Comparison of ENCODE assay signal across 10 mouse cellular contexts in the genomic region with DNA sequence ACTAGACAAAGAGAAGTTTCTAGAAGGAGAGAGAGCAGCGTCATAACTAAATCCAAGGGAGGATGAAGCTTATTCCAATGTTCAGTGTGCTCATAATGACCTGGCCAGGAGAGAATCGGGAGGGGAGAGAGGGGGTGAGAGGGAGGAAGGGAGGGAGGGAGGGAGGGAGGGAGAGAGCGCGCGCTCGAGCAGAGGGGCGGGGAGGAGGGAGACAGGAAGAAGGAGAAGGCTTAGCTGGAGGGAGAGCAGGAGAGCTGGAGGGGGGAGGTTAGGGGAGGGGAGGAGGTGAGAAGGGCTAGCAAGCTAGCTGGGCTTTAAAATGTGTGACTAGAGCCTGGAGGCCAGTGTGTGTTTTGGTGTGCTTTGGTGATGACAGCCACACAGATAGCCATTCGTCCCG. TPM values are rescaled to one million over a fixed set of nuclear protein-coding genes. Genes with fewer than 3 reads are reported as not detected.
DNase-seq lines count a peak whose midpoint lies in the region; ATAC-seq and TF ChIP-seq lines count a peak whose summit lies in the region.
"Had no signal": no experiment of that assay in that cellular context is flagged by ENCODE, and none has a peak within 500 bp of the region (broad histone marks: within the 10 kb centered on the region; RNA-seq: fewer than 3 reads in every experiment).

No protein-coding gene starts in this region.

- H3K9ac ChIP-seq in heart, embryonic 15.5 days, result no peak overlapping the region
- H3K9ac ChIP-seq in lung, postnatal 0 days (replicated peaks; ENCODE audit: low read depth), result no peak overlapping the region
- H3K9ac ChIP-seq in limb, embryonic 13.5 days, result no peak overlapping the region
- no peak overlapping the region for H3K9ac ChIP-seq in stomach, postnatal 0 days (ENCODE audit: low read length)
- H3K9ac ChIP-seq in hindbrain, postnatal 0 days (replicated peaks; ENCODE audit: low read length), result no peak overlapping the region

- peaks cover 22% of the 10 kb centered on the region for H3K4me1 ChIP-seq in heart, embryonic 15.5 days (replicated peaks)
- peaks cover 9% of the 10 kb centered on the region for H3K4me1 ChIP-seq in lung, postnatal 0 days (ENCODE audit: insufficient read depth, low read depth, low read length)
- H3K4me1 ChIP-seq in limb, embryonic 13.5 days, result peaks cover 18% of the 10 kb centered on the region
- no peaks in the 10 kb centered on the region for H3K4me1 ChIP-seq in stomach, postnatal 0 days (replicated peaks; ENCODE audit: control insufficient read depth, insufficient read depth)
- H3K4me1 ChIP-seq in hindbrain, postnatal 0 days (ENCODE audit: insufficient read depth, low read length), result peaks cover 3% of the 10 kb centered on the region; the same call in 1 of the 2 replicates

- 0 out of 2 replicates have a peak, but pooled peaks have one; percentile 45 for ATAC-seq in heart, embryonic 15.5 days (replicated peaks; ENCODE audit: insufficient number of reproducible peaks, insufficient read depth, low FRiP score, low read depth)
- peak; percentile 26; the same call in 1 of the 2 replicates for ATAC-seq in lung, postnatal 0 days
- peak; percentile 61; the same call in 1 of the 2 replicates for ATAC-seq in limb, embryonic 13.5 days (ENCODE audit: low FRiP score, low read depth)
- no peak for ATAC-seq in stomach, postnatal 0 days (ENCODE audit: low FRiP score, low TSS enrichment)
- ATAC-seq in hindbrain, postnatal 0 days, result no peak

- peak overlapping the region; percentile 27; the same call in 1 of the 2 replicates for H3K27ac ChIP-seq in heart, embryonic 15.5 days
- H3K27ac ChIP-seq in lung, postnatal 0 days (ENCODE audit: low read length), result no peak overlapping the region
- no peak overlapping the region for H3K27ac ChIP-seq in limb, embryonic 13.5 days
- H3K27ac ChIP-seq in stomach, postnatal 0 days (replicated peaks), result peak overlapping the region; percentile 56; the same call in 1 of the 2 replicates
- H3K27ac ChIP-seq in hindbrain, postnatal 0 days, result no peak overlapping the region

- 5% methylated on average over 9 of the region's 9 CpGs for WGBS in heart, embryonic 15.5 days
- 12% methylated on average over 9 of the region's 9 CpGs for WGBS in lung, postnatal 0 days
- 23% methylated on average over 6 of the region's 9 CpGs for WGBS in limb, embryonic 13.5 days
- WGBS in stomach, postnatal 0 days, result 15% methylated on average over 7 of the region's 9 CpGs
- WGBS in hindbrain, postnatal 0 days, result 26% methylated on average over 9 of the region's 9 CpGs

- H3K27me3 ChIP-seq in heart, embryonic 15.5 days, result no peaks in the 10 kb centered on the region
- H3K27me3 ChIP-seq in lung, postnatal 0 days (replicated peaks; ENCODE audit: insufficient read depth, low read length), result no peaks in the 10 kb centered on the region
- H3K27me3 ChIP-seq in limb, embryonic 13.5 days, result no peaks in the 10 kb centered on the region
- H3K27me3 ChIP-seq in stomach, postnatal 0 days (ENCODE audit: control insufficient read depth, insufficient read depth, low read length), result no peaks in the 10 kb centered on the region
- H3K27me3 ChIP-seq in hindbrain, postnatal 0 days (ENCODE audit: insufficient read depth, low read length), result no peaks in the 10 kb centered on the region

- H3K36me3 ChIP-seq in heart, embryonic 15.5 days, result no peaks in the 10 kb centered on the region
- H3K36me3 ChIP-seq in lung, postnatal 0 days (ENCODE audit: insufficient read depth, low read length), result no peaks in the 10 kb centered on the region
- no peaks in the 10 kb centered on the region for H3K36me3 ChIP-seq in limb, embryonic 13.5 days
- no peaks in the 10 kb centered on the region for H3K36me3 ChIP-seq in stomach, postnatal 0 days (ENCODE audit: control insufficient read depth, insufficient read depth, low read length)
- no peaks in the 10 kb centered on the region for H3K36me3 ChIP-seq in hindbrain, postnatal 0 days (ENCODE audit: insufficient read depth, low read length)

- DNase-seq in heart, postnatal 4 days, result no peak
- peak; percentile 38 for DNase-seq in lung, postnatal 0 days (ENCODE audit: low spot score)
- no peak for DNase-seq in lung, postnatal 14 days
- peak; percentile 54 for DNase-seq in stomach, postnatal 0 days (ENCODE audit: low spot score)
- DNase-seq in hindbrain, postnatal 0 days (ENCODE audit: low spot score), result no peak
- DNase-seq: cerebellum, adult 8-10 months; thymus, postnatal 36 days had no signal

- TF ChIP-seq CTCF in lung, postnatal 0 days (IDR thresholded peaks at IDR 0.05), result no peak
- no peak for TF ChIP-seq CTCF in stomach, postnatal 0 days (IDR thresholded peaks at IDR 0.05; ENCODE audit: low read depth)
- TF ChIP-seq CTCF in hindbrain, postnatal 0 days (IDR thresholded peaks at IDR 0.05; ENCODE audit: low read depth), result no peak

- H3K4me3 ChIP-seq in heart, embryonic 15.5 days, result no peak overlapping the region
- no peak overlapping the region for H3K4me3 ChIP-seq in lung, postnatal 0 days (ENCODE audit: low read depth, low read length)
- H3K4me3 ChIP-seq in limb, embryonic 13.5 days, result no peak overlapping the region
- H3K4me3 ChIP-seq in stomach, postnatal 0 days (ENCODE audit: low read depth, low read length), result no peak overlapping the region
- no peak overlapping the region for H3K4me3 ChIP-seq in hindbrain, postnatal 0 days (ENCODE audit: low read length)
- H3K4me3 ChIP-seq: myocyte had no signal

- no peaks in the 10 kb centered on the region for H3K9me3 ChIP-seq in heart, embryonic 15.5 days (replicated peaks)
- H3K9me3 ChIP-seq in lung, postnatal 0 days (ENCODE audit: low read length), result no peaks in the 10 kb centered on the region
- H3K9me3 ChIP-seq in limb, embryonic 13.5 days, result no peaks in the 10 kb centered on the region
- no peaks in the 10 kb centered on the region for H3K9me3 ChIP-seq in stomach, postnatal 0 days (ENCODE audit: control insufficient read depth, low read length)
- no peaks in the 10 kb centered on the region for H3K9me3 ChIP-seq in hindbrain, postnatal 0 days (ENCODE audit: low read length)

- no peak for TF ChIP-seq EP300 in lung, postnatal 0 days (IDR thresholded peaks at IDR 0.05)
- no peak for TF ChIP-seq EP300 in stomach, postnatal 0 days (optimal IDR thresholded peaks at IDR 0.05)

- peak overlapping the region; percentile 25; the same call in 1 of the 2 replicates for H3K4me2 ChIP-seq in heart, embryonic 15.5 days
- H3K4me2 ChIP-seq in lung, postnatal 0 days (replicated peaks; ENCODE audit: low read depth, low read length), result no peak overlapping the region
- H3K4me2 ChIP-seq in limb, embryonic 13.5 days (replicated peaks), result 0 out of 2 replicates have a peak overlapping the region, but pooled peaks have one; percentile 19
- no peak overlapping the region for H3K4me2 ChIP-seq in stomach, postnatal 0 days (replicated peaks; ENCODE audit: low read depth)
- no peak overlapping the region for H3K4me2 ChIP-seq in hindbrain, postnatal 0 days (ENCODE audit: low read depth, low read length)

RNA-seq across cellular contexts. Expression of a gene that starts 26.8 kb away (rescaled TPM):
- 12.0 and 12.7 TPM in 2 replicates for polyA plus RNA-seq in heart, embryonic 15.5 days (2015; fragmentation: Nextera tagmentation; extraction: Ambion mirVana)
- total RNA-seq in heart, postnatal 4 days (2021), result 10 to 100 TPM; 37.6 to 45.2 TPM
- 8.9 and 9.6 TPM in 2 replicates for polyA plus RNA-seq in lung, postnatal 0 days (2015; fragmentation: Nextera tagmentation; extraction: Ambion mirVana)
- 7.5 and 8.2 TPM in 2 replicates for polyA plus RNA-seq in limb, embryonic 13.5 days (2015; fragmentation: Nextera tagmentation; extraction: Ambion mirVana)
- 11.6 and 12.1 TPM in 2 replicates for polyA plus RNA-seq in stomach, postnatal 0 days (2015; fragmentation: Nextera tagmentation; extraction: Ambion mirVana)
- 46.2 and 60.5 TPM in 2 replicates for total RNA-seq in hindbrain, postnatal 0 days (2014; rRNA removed)
- 30.0 and 30.8 TPM in 2 replicates for polyA plus RNA-seq in hindbrain, postnatal 0 days (2015; fragmentation: Nextera tagmentation; extraction: Ambion mirVana)

Comparison
In these comparisons a context has a peak if more than half of its experiments do, and no peak if none do; other contexts are left out.
1. DNase-seq: peak in lung, postnatal 0 days (single experiment) and stomach, postnatal 0 days (single experiment); none in heart, postnatal 4 days (single experiment), lung, postnatal 14 days (single experiment) and hindbrain, postnatal 0 days (single experiment).
2. ATAC-seq: peak in heart, embryonic 15.5 days (single experiment), lung, postnatal 0 days (single experiment) and limb, embryonic 13.5 days (single experiment); none in stomach, postnatal 0 days (single experiment) and hindbrain, postnatal 0 days (single experiment).
3. H3K27ac ChIP-seq: peak in heart, embryonic 15.5 days (single experiment) and stomach, postnatal 0 days (single experiment); none in lung, postnatal 0 days (single experiment), limb, embryonic 13.5 days (single experiment) and hindbrain, postnatal 0 days (single experiment).
4. H3K4me2 ChIP-seq: peak in heart, embryonic 15.5 days (single experiment) and limb, embryonic 13.5 days (single experiment); none in lung, postnatal 0 days (single experiment), stomach, postnatal 0 days (single experiment) and hindbrain, postnatal 0 days (single experiment).